Mouse (Mus musculus) layer of hippocampus, adult 2 months (tissue): ENCODE measurements around the gene Adk. TPM values are rescaled to one million over a fixed set of nuclear protein-coding genes. Genes with fewer than 3 reads are reported as not detected.

Experiments
- DNase-seq, 2 experiments: peaks; one replicate each; pipeline ENCODE4 v3.0.0; 2022; ENCODE audit warnings: low spot score in 2 of 2
- H3K27ac ChIP-seq: fragments of 200-600 bp; 2 replicates; pipeline ENCODE4 v1.8.1; 2022
- H3K4me3 ChIP-seq: fragments of 200-600 bp; 2 replicates; pipeline ENCODE4 v1.8.1; 2022; ENCODE audit warnings: mild to moderate bottlenecking
- CTCF ChIP-seq: fragments of 200-600 bp; conservative IDR thresholded peaks from 2 replicates; pipeline ENCODE4 v1.8.1; 2022; ENCODE audit warnings: antibody characterized with exemption, mild to moderate bottlenecking, moderate library complexity
- total RNA-seq, 2 experiments: library from RNA; stranded (reverse); gene quantifications; 2 replicates each; pipeline ENCODE4 v1.2.3; 2021

Gene Adk
- total RNA-seq, 2 experiments from 2014 or later, result 62.5 to 72.3 TPM

DNA sequence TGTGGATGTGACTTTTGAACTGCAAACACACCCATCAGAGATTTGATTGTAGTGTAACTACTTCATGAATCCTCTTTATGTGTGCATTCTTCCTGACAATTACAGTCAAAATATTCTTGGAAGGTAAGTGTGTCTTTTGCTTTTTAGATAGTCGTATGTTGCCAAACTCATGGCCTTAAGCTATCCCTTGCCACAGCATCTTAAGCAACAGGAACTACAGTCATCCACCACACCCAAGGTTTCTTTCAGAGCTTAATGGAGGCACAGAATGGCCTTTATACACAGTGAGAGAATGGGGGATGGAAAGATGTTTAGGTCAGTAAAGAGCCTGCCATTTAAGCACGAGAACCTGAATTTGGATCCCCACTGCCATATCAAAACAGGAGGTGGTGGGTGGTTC lies 4.5 kb upstream of the Adk start:
- H3K27ac ChIP-seq, result no peak overlapping the region
- no peak for TF ChIP-seq CTCF
- H3K4me3 ChIP-seq, result no peak overlapping the region
- DNase-seq, result no peak

DNA sequence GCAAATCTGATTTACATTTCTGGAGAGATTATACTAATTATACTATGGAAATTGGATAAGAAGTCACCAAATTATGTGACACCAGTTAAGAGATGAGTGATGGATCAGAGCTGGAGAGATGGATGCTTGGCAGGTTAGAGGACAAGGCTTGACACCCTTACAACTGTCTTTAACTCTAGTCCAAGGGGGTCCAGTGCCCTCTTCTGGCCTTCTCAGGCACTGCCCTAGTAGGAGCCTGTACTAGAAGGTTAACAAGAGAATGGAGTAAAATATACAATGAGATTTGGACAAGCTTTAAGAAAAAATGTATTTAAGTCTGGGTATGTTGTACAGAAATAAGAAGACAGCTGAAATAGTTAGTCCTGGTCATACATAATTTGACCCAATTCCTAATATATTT lies 3.5 kb upstream of the Adk start:
- no peak overlapping the region for H3K4me3 ChIP-seq
- no peak overlapping the region for H3K27ac ChIP-seq
- DNase-seq, result no peak
- TF ChIP-seq CTCF, result peak; percentile 80

DNA sequence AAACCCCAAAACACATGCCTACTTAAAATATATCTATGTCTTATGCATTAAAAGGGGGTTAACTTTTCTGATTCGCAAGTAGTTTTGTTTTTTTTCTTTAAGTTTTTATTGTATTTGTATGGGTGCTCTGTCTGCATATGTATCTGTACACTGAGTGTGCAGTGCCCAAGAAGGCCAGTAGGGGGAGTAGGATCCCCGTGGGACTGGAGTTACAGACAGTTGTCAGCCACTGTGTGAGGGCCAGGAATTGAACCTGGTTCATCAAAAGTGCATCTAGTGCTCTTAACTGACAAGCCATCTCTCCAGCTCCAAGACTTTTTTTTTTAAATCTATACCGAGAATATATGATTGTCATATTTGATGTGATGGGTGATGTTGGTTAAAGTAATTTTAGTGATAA lies 1.6 kb upstream of the Adk start:
- Histone ChIP-seq H3K4me3 (peak overlapping the region; percentile 100; the same call in 1 of the 2 replicates), H3K27ac (no peak overlapping the region)
- TF ChIP-seq CTCF, result peak; percentile 71
- DNase-seq, result no peak

DNA sequence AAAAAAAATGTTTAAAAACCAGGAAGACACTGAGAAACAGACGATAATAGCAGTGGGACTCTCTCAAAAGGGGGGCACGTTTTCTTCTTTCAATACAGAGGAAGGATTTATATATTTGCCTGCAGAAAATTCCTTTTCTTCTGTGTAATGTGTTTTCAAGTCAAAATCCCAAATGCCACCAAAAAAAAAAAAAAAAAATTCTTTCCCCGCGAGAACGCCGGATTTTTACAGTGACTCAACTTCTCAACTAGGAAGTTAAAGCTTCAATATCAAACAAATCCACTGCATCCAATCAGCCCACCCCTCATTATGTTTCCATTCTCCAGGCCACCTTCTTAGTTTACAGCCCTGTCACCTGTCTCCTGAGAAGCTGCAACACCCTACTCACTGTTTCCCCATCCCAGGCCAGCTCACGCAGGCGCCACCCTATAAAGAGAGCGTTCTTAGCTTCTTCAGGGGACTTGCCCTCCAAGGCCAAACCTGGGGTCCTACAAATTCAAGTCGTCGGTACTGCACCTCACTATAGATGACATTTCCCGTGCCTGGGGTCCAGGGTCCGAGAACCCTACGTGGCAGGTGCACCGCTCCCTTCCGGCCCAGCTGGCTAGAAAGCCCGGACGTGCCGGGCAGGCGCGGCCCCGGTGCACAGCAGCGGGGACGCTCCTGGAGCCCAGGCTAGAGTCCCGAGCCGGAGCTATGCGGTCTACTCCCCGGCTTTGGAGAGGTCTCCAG lies 828 bp upstream of the Adk start:
- peak in 1 of 2 experiments; percentile 20 for DNase-seq
- Histone ChIP-seq H3K27ac (peak overlapping the region; percentile 98), H3K4me3 (peak overlapping the region; percentile 100)
- no peak for TF ChIP-seq CTCF

DNA sequence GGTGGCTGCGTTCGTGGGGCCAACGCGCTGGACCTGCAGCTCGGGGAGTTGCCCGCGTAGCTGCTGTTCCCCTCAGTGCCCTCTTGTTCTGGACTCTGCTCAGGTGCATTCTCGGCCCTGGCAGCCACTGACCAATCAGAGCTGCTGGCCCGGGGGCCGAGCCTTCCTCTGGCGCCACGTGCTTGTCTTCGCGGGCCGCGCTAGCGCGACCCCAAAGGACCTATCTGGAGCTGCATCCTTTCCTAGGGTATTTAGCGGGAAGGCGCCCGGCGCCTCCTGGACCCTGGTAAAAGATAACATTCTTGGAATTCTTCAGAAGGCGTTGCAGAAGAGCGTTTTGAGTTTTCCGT lies 382 bp downstream of the Adk start:
- TF ChIP-seq CTCF, result peak; percentile 61
- peak overlapping the region; percentile 98 for H3K27ac ChIP-seq
- peak in 1 of 2 experiments; percentile 38 for DNase-seq
- H3K4me3 ChIP-seq, result peak overlapping the region; percentile 100

DNA sequence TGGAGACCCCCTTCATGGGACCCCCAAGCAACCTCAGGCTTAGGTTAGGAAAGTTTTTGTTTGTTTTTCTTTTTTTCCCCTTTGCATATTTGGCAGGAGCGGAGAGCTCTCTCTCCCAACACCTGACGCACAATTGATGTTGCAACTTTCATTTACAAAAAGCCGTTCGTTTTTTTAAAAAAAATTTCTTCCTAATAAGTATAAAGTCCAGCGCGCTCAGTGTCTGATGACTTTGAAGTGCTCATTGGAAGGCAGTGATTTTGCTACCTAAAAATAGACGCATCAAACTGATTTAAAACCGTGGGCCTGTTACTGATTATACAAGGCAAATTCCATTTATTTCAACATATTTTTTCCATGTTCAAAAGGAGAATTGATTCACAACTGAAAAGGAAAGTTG lies 777 bp downstream of the Adk start:
- Histone ChIP-seq H3K4me3 (peak overlapping the region; percentile 100), H3K27ac (peak overlapping the region; percentile 98)
- no peak for TF ChIP-seq CTCF
- no peak for DNase-seq

DNA sequence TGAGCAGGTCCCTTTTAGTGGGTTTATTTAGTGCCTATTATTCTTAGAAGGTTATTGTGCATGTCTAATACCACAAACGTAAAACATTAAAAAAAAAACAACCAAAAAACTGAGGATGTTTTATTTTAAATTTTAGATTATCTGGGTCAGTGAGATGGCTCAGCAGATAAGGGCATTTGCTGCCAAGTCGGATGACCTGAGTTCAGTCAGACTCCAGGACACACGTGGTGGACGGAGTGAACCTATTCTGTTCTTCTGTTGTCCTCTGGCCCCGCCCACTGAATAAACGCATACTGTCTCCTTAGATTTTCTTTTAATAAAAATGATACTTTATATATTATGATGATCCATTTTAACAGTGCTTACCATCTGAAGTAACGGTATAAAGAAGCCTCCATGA lies 1.2 kb downstream of the Adk start:
- no peak for DNase-seq
- peak overlapping the region; percentile 100 for H3K4me3 ChIP-seq
- no peak for TF ChIP-seq CTCF

DNA sequence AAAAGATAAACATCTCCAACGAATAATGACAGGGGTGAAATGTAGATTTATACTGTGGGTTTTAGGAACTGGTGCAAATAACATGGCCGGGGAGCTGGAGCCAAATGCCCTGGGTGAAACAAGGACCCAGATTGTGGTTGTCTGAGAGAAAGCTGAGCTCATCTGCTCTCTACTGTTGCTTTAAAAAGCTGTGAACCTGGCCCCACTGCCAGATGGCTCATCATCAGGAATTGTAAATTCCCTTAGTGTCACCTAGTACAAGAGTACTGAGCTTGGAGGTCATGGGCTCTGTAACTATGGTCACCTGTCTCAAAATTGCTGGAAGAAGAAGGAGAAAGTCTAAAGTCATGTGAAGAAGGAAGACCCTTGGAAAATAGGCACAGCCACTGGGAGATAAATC lies 6.6 kb downstream of the Adk start:
- TF ChIP-seq CTCF, result no peak
- no peak for DNase-seq
- Histone ChIP-seq H3K27ac (no peak overlapping the region), H3K4me3 (no peak overlapping the region)

More for the DNA sequence above, 1.2 kb downstream of the Adk start:
- no peak overlapping the region for H3K27ac ChIP-seq

DNA sequence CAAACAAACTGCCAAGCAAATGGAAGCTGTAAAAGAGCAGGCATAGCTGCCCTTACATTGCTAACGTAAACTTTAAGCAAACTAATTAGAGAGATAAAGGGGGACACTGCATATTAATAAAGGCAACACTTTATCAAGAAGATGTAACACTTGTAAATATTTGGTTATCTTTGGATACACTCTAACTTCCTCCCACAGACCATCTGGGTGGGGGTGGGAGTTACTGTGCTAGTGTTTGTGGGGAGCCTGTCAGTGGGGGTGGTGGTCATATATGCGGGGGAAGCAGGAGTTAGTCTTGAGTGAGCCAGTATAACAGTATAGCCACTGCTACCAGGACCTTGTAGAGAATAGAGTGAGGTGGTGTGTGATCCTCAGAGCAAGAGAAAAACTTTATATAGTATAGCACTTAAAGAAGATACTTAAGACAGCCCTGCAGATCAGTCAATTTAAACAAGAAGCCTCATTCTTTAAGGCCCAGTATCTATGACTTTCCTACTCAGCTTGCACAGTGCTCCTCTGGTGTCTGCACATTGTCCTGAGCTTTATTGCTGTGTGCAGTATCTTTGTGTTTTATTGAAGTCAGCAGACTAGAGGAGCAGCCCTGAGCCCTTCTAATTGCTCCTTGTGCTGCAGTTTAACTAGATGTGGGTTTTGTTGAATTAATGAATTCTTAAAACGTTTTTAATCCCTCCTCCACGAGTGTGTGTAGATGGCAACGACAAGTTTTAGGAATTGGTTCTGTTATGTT lies 10.6 kb downstream of the Adk start:
- no peak for DNase-seq
- no peak overlapping the region for H3K4me3 ChIP-seq
- TF ChIP-seq CTCF, result no peak
- H3K27ac ChIP-seq, result no peak overlapping the region

DNA sequence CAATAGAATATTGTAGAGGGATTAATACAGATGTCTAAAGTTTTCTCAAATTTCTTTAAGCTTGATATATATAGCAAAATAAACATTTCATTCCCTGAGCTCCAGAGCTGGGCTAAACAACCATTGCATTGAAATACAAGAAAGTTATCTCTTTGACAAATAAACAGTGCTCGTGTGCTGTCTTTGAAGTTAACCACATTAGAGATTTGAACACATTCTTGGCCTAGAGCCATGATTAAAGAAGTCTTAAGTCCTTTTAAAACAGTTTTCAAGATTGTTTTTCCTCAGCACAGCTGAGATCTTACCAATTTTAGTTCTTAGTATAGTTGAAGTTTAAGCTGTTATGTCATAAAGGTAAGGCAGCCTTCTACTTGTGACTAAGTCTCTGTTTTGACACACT lies 11.9 kb downstream of the Adk start:
- Histone ChIP-seq H3K4me3 (no peak overlapping the region), H3K27ac (no peak overlapping the region)
- no peak for DNase-seq
- TF ChIP-seq CTCF, result no peak

DNA sequence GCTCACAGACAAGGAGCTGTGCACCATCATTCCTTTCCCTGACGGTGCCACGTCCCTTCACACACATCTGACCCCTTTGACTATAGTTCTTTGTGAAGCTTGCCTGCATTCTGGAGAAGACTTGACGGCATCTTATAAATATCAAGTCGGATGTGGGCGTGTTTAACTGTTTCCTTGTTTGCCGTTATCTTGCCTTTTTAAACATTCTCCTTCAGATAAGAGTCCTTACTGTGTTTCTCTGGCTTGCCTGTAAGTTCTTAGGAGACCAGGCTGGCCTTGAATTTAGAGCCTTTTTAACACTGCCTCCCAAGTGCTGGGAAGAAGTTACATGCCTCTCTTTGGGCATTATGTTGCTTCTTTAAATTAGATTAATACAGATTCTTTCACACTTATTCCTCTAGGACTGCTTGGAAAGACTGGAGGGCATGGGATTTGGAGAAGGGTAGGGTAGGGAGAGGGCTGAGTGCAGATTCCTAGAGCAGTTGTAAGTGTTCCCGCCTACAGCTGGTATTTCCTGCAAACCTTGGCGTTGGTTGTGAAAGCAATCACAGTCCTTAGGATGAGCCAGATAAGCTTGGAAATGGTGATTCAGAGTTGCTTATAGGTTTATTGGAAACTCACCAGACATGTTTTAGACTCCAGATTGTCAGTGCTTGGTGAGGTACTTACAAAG lies 13.3 kb downstream of the Adk start:
- DNase-seq, result no peak
- Histone ChIP-seq H3K4me3 (no peak overlapping the region), H3K27ac (no peak overlapping the region)
- no peak for TF ChIP-seq CTCF

DNA sequence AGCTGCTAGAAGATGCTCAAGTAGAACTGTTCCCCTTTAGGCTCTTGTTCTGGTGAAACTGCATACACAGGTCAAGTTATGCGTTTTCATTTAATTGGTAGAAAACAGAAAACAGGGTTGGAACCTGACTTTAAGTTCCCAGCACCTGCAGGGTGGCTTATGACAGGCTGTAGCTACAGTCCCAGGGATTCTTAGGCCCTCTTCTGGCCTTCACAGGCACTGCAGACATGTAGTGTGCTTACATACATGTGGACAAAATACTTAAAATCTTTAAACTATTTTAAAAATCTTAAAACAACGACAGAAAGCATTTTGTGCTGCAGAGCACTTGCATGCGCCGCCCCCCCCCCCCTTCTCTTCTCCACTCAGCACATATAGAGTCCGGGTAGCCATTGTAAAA lies 17.2 kb downstream of the Adk start:
- DNase-seq, result no peak
- Histone ChIP-seq H3K27ac (no peak overlapping the region), H3K4me3 (no peak overlapping the region)
- TF ChIP-seq CTCF, result peak; percentile 49

DNA sequence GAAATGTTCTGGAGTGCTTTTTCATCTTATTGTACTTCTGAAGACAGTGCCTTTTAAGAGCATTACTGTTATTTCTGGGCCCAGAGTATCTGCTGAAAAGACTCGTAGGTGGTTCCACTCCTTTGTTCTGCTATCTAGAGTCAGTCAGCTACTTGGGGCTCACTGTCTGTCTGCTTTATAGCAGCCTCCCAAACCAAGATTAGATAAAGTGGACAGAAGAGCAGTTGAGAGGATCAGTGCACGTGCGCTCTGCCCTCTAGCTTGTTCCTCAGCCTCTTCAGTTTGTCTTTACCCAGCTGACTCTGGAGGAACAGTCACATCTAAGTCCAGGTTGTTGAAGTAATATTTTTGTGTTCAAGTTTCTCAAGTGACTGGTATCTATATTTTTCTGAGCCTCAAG lies 21.6 kb downstream of the Adk start:
- H3K4me3 ChIP-seq, result no peak overlapping the region
- no peak for TF ChIP-seq CTCF
- H3K27ac ChIP-seq, result no peak overlapping the region
- DNase-seq, result no peak
